Mouse (Mus musculus) limb, embryonic 14.5 days (tissue): ENCODE measurements at regions not wholly inside any gene's neighbourhood (a gene's known extent, or its start where the extent isn't known, plus 50 kb on each side); places are given as distances from the start of the nearest gene placed in this dataset.

ENCODE experiments used
- ATAC-seq: fragments of 200-750 bp; cut with Nextera tagmentation; 2 replicates; pipeline ENCODE4 v1.8.0; 2017; ENCODE audit warnings: low read depth, moderate number of reproducible peaks, moderate TSS enrichment; ENCODE audit not compliant: low FRiP score
- DNase-seq: peaks from one replicate; pipeline ENCODE4 v3.0.0-alpha.2; 2015; ENCODE audit warnings: low spot score
- H3K27ac ChIP-seq: fragments of 300-500 bp; sonication (generic); replicated peaks from 2 replicates; pipeline ENCODE4 v1.5.1; 2014; ENCODE audit warnings: low read depth, mild to moderate bottlenecking, low read length, moderate library complexity, mixed read lengths
- H3K27me3 ChIP-seq: fragments of 300-500 bp; sonication (generic); 2 replicates; pipeline ENCODE4 v1.6.1; 2014; ENCODE audit warnings: low read length, mixed read lengths; ENCODE audit not compliant: control insufficient read depth, insufficient read depth
- H3K36me3 ChIP-seq: fragments of 300-500 bp; sonication (generic); 2 replicates; pipeline ENCODE4 v1.6.1; 2014; ENCODE audit warnings: mild to moderate bottlenecking, low read length, moderate library complexity, mixed read lengths; ENCODE audit not compliant: control insufficient read depth, insufficient read depth
- H3K4me1 ChIP-seq: fragments of 300-500 bp; sonication (generic); 2 replicates; pipeline ENCODE4 v1.6.1; 2014; ENCODE audit warnings: antibody characterized with exemption, low read length, mixed read lengths; ENCODE audit not compliant: control insufficient read depth, insufficient read depth
- H3K4me2 ChIP-seq: fragments of 300-500 bp; sonication (generic); replicated peaks from 2 replicates; pipeline ENCODE4 v1.6.1; 2014; ENCODE audit warnings: low read depth, mild to moderate bottlenecking, low read length, moderate library complexity; ENCODE audit not compliant: severe bottlenecking
- H3K4me3 ChIP-seq: fragments of 300-500 bp; sonication (generic); replicated peaks from 2 replicates; pipeline ENCODE4 v1.5.1; 2014; ENCODE audit warnings: low read length
- H3K9ac ChIP-seq: fragments of 300-500 bp; sonication (generic); 2 replicates; pipeline ENCODE4 v1.6.1; 2014; ENCODE audit warnings: mild to moderate bottlenecking, low read depth, low read length, moderate library complexity; ENCODE audit not compliant: severe bottlenecking
- H3K9me3 ChIP-seq: fragments of 300-500 bp; sonication (generic); 2 replicates; pipeline ENCODE4 v1.6.1; 2016; ENCODE audit warnings: low read length; ENCODE audit not compliant: control insufficient read depth
- POLR2A ChIP-seq: fragments of 200-500 bp; IDR thresholded peaks from 2 replicates; pipeline ENCODE4 v1.8.0; 2012; ENCODE audit warnings: inconsistent platforms, mild to moderate bottlenecking, moderate library complexity, borderline replicate concordance; ENCODE audit not compliant: insufficient read depth, insufficient read length; ENCODE audit errors: extremely low read depth
- whole genome bisulfite sequencing: fragments of 180-500 bp; shearing (Covaris S2); extraction: QIAGEN DNeasy Blood & Tissue Kit; methylation state at CpG from one replicate; pipeline ENCODE4 v1.1.7; 2014; 5-methylcytosine and 5-hydroxymethylcytosine counted together

- Histone ChIP-seq H3K4me1 (peaks cover 3% of the 10 kb centered on the region), H3K36me3 (no peaks in the 10 kb centered on the region), H3K4me2 (no peak overlapping the region), H3K4me3 (no peak overlapping the region), H3K9ac (no peak overlapping the region), H3K27ac (no peak overlapping the region), H3K27me3 (no peaks in the 10 kb centered on the region; the same call in 1 of the 2 replicates), H3K9me3 (no peaks in the 10 kb centered on the region)
- ATAC-seq (no peak), DNase-seq (no peak)
- 19% methylated on average over 9 of the region's 9 CpGs for WGBS
- no peak for TF ChIP-seq POLR2A
Observed at GRCm38 (mm10) chr13:107247792-107248505, 226.0 kb upstream of the Kif2a start.

- no peak for TF ChIP-seq POLR2A
- Histone ChIP-seq H3K4me3 (peak overlapping the region; percentile 22), H3K27me3 (no peaks in the 10 kb centered on the region; the same call in 1 of the 2 replicates), H3K27ac (no peak overlapping the region), H3K36me3 (no peaks in the 10 kb centered on the region), H3K4me1 (peaks cover 3% of the 10 kb centered on the region), H3K9ac (no peak overlapping the region; the same call in 1 of the 2 replicates), H3K9me3 (no peaks in the 10 kb centered on the region), H3K4me2 (peak overlapping the region; percentile 37)
- ATAC-seq (no peak), DNase-seq (no peak)
- 14% methylated on average over 17 of the region's 17 CpGs for WGBS
Observed at GRCm38 (mm10) chr13:107246956-107247751, 225.2 kb upstream of the Kif2a start.

GRCm38 (mm10) chr13:107244173-107244572 lies 222.2 kb upstream of the Kif2a start:
- Histone ChIP-seq H3K36me3 (no peaks in the 10 kb centered on the region), H3K4me1 (peaks cover 3% of the 10 kb centered on the region), H3K27me3 (no peaks in the 10 kb centered on the region; the same call in 1 of the 2 replicates), H3K9ac (no peak overlapping the region), H3K4me3 (no peak overlapping the region), H3K9me3 (no peaks in the 10 kb centered on the region), H3K4me2 (no peak overlapping the region), H3K27ac (no peak overlapping the region)
- DNase-seq (no peak), ATAC-seq (no peak)
- WGBS = 36% methylated on average over 3 of the region's 3 CpGs
- TF ChIP-seq POLR2A = no peak

GRCm38 (mm10) chr13:107239035-107239387 lies 217.1 kb upstream of the Kif2a start:
- DNase-seq (no peak), ATAC-seq (no peak)
- Histone ChIP-seq H3K27ac (no peak overlapping the region), H3K4me3 (no peak overlapping the region), H3K4me2 (no peak overlapping the region), H3K4me1 (no peaks in the 10 kb centered on the region), H3K9ac (no peak overlapping the region), H3K36me3 (no peaks in the 10 kb centered on the region), H3K9me3 (no peaks in the 10 kb centered on the region), H3K27me3 (no peaks in the 10 kb centered on the region)
- 69% methylated on average over 4 of the region's 4 CpGs for WGBS
- no peak for TF ChIP-seq POLR2A

- Histone ChIP-seq H3K4me1 (no peaks in the 10 kb centered on the region), H3K9me3 (no peaks in the 10 kb centered on the region), H3K4me2 (no peak overlapping the region), H3K27me3 (no peaks in the 10 kb centered on the region), H3K27ac (no peak overlapping the region), H3K36me3 (no peaks in the 10 kb centered on the region), H3K9ac (no peak overlapping the region), H3K4me3 (no peak overlapping the region)
- 66% methylated on average over 9 of the region's 9 CpGs for WGBS
- DNase-seq (no peak), ATAC-seq (no peak)
- TF ChIP-seq POLR2A = no peak
Observed at GRCm38 (mm10) chr13:107238364-107239034, 216.6 kb upstream of the Kif2a start.
